ENCODE assay signal across 7 mouse cellular contexts in genomic region chr11:69754701-69755100, GRCm38 (mm10). TPM values are rescaled to one million over a fixed set of nuclear protein-coding genes. Genes with fewer than 3 reads are reported as not detected.
DNase-seq lines count a peak whose midpoint lies in the region; ATAC-seq and TF ChIP-seq lines count a peak whose summit lies in the region.

No protein-coding gene starts in this region.

- intact Hi-C loops in left cerebral cortex, adult 2 months (cut with DNase I) = loop anchor here (1.0 to 5.0 kb wide), 3 partner anchors 72 to 123 kb away; partner anchors contain the start of genes Fxr2, Senp3 and Tmem95
- intact Hi-C loops in left cerebral cortex, postnatal 14 days (cut with DNase I) = loop anchor here (5.0 kb wide), 2 partner anchors 83 to 97 kb away; partner anchors contain the start of genes Nlgn2, Sox15 and Tmem256

- no peaks in the 10 kb centered on the region for H3K9me3 ChIP-seq in forebrain, embryonic 16.5 days (ENCODE audit: control insufficient read depth, low read length)
- no peaks in the 10 kb centered on the region for H3K9me3 ChIP-seq in liver, embryonic 11.5 days (ENCODE audit: control insufficient read depth, low read length)

- DNase-seq in left cerebral cortex, adult 2 months (ENCODE audit: extremely low spot score in 1 of 2, low spot score in 2 of 2) = no peak
- no peak for DNase-seq in left cerebral cortex, postnatal 14 days (ENCODE audit: low spot score in 2 of 2)
- DNase-seq in adipocyte (ENCODE audit: low spot score) = peak; percentile 82
- DNase-seq in liver, embryonic 11.5 days (ENCODE audit: low spot score) = no peak
- DNase-seq in retina, embryonic 14.5 days (ENCODE audit: low spot score) = peak; percentile 80
- no peak for DNase-seq in testis, postnatal 14 days (ENCODE audit: low spot score)

- no peaks in the 10 kb centered on the region for H3K27me3 ChIP-seq in forebrain, embryonic 16.5 days (replicated peaks; ENCODE audit: control insufficient read depth, insufficient read depth, low read length)
- no peaks in the 10 kb centered on the region for H3K27me3 ChIP-seq in liver, embryonic 11.5 days (replicated peaks; ENCODE audit: control insufficient read depth, insufficient read depth, low read length)

- no peak for ATAC-seq in forebrain, embryonic 16.5 days
- ATAC-seq in liver, embryonic 11.5 days (replicated peaks; ENCODE audit: low FRiP score) = no peak

- no peaks in the 10 kb centered on the region for H3K36me3 ChIP-seq in forebrain, embryonic 16.5 days (ENCODE audit: control insufficient read depth, insufficient read depth)
- H3K36me3 ChIP-seq in liver, embryonic 11.5 days (ENCODE audit: control insufficient read depth, insufficient read depth, low read length) = no peaks in the 10 kb centered on the region

- 36% methylated on average over 3 of the region's 3 CpGs for WGBS in forebrain, embryonic 16.5 days
- 57% methylated on average over 3 of the region's 3 CpGs for WGBS in liver, embryonic 11.5 days

- H3K4me1 ChIP-seq in forebrain, embryonic 16.5 days (replicated peaks; ENCODE audit: control insufficient read depth, insufficient read depth, low read length) = peaks cover 39% of the 10 kb centered on the region
- peaks cover 53% of the 10 kb centered on the region for H3K4me1 ChIP-seq in liver, embryonic 11.5 days (replicated peaks; ENCODE audit: control insufficient read depth, insufficient read depth, low read length)

- H3K4me3 ChIP-seq in left cerebral cortex, adult 2 months = no peak overlapping the region
- no peak overlapping the region for H3K4me3 ChIP-seq in forebrain, embryonic 16.5 days (replicated peaks; ENCODE audit: low read length)
- 0 out of 2 replicates have a peak overlapping the region, but pooled peaks have one; percentile 10 for H3K4me3 ChIP-seq in liver, embryonic 11.5 days (ENCODE audit: low read depth, low read length)

- H3K4me2 ChIP-seq in forebrain, embryonic 16.5 days (ENCODE audit: low read length) = peak overlapping the region; percentile 32
- peak overlapping the region; percentile 55 for H3K4me2 ChIP-seq in liver, embryonic 11.5 days

- peak; percentile 76 for TF ChIP-seq CTCF in left cerebral cortex, adult 2 months (IDR thresholded peaks at IDR 0.05)

- no peak overlapping the region for H3K9ac ChIP-seq in forebrain, embryonic 16.5 days (replicated peaks; ENCODE audit: low read depth, low read length)
- no peak overlapping the region for H3K9ac ChIP-seq in liver, embryonic 11.5 days (ENCODE audit: low read depth, low read length)

- 0 out of 2 replicates have a peak overlapping the region, but pooled peaks have one; percentile 45 for H3K27ac ChIP-seq in left cerebral cortex, adult 2 months
- no peak overlapping the region for H3K27ac ChIP-seq in forebrain, embryonic 16.5 days (ENCODE audit: low read length)
- peak overlapping the region; percentile 17; the same call in 1 of the 2 replicates for H3K27ac ChIP-seq in liver, embryonic 11.5 days (ENCODE audit: low read depth, low read length)

RNA-seq across cellular contexts. Expression of gene Polr2a, which starts 3.7 kb away (rescaled TPM):
- 10 to 100 TPM; 55.1 to 56.6 TPM for total RNA-seq in left cerebral cortex, adult 2 months (2021)
- total RNA-seq in left cerebral cortex, postnatal 14 days (2021) = 10 to 100 TPM; 54.3 to 54.4 TPM
- polyA plus RNA-seq in forebrain, embryonic 16.5 days (2015; fragmentation: Nextera tagmentation; extraction: Ambion mirVana) = 16.4 and 18.1 TPM in 2 replicates
- 46.1 and 48.9 TPM in 2 replicates for polyA plus RNA-seq in liver, embryonic 11.5 days (2014; fragmentation: Nextera tagmentation; extraction: Ambion mirVana)

RNA-seq across cellular contexts. Expression of gene Slc35g3, which starts 7.1 kb away (rescaled TPM):
- not detected for total RNA-seq in left cerebral cortex, adult 2 months (2021)
- total RNA-seq in left cerebral cortex, postnatal 14 days (2021) = not detected
- 0.16 and 0.18 TPM in 2 replicates for polyA plus RNA-seq in forebrain, embryonic 16.5 days (2015; fragmentation: Nextera tagmentation; extraction: Ambion mirVana)
- polyA plus RNA-seq in liver, embryonic 11.5 days (2014; fragmentation: Nextera tagmentation; extraction: Ambion mirVana) = not detected in 2 replicates

RNA-seq across cellular contexts. Expression of gene Zbtb4, which starts 11.0 kb away (rescaled TPM):
- 100 to 1,000 TPM; 134 to 167 TPM for total RNA-seq in left cerebral cortex, adult 2 months (2021)
- total RNA-seq in left cerebral cortex, postnatal 14 days (2021) = 10 to 100 TPM; 71.1 to 86.9 TPM
- polyA plus RNA-seq in forebrain, embryonic 16.5 days (2015; fragmentation: Nextera tagmentation; extraction: Ambion mirVana) = 3.3 and 3.6 TPM in 2 replicates
- 0.90 and 1.0 TPM in 2 replicates for polyA plus RNA-seq in liver, embryonic 11.5 days (2014; fragmentation: Nextera tagmentation; extraction: Ambion mirVana)

RNA-seq across cellular contexts. Expression of gene Chrnb1, which starts 41.0 kb away (rescaled TPM):
- total RNA-seq in left cerebral cortex, adult 2 months (2021) = 1 to 10 TPM; 1.0 to 1.4 TPM
- under 1 TPM; 0.76 to 0.79 TPM for total RNA-seq in left cerebral cortex, postnatal 14 days (2021)
- 1.2 TPM in 2 replicates for polyA plus RNA-seq in forebrain, embryonic 16.5 days (2015; fragmentation: Nextera tagmentation; extraction: Ambion mirVana)
- 1.3 and 1.4 TPM in 2 replicates for polyA plus RNA-seq in liver, embryonic 11.5 days (2014; fragmentation: Nextera tagmentation; extraction: Ambion mirVana)

RNA-seq across cellular contexts. Expression of gene Fgf11, which starts 47.0 kb away (rescaled TPM):
- 10 to 100 TPM; 15.9 to 19.8 TPM for total RNA-seq in left cerebral cortex, adult 2 months (2021)
- 10 to 100 TPM; 15.4 to 20.4 TPM for total RNA-seq in left cerebral cortex, postnatal 14 days (2021)
- 5.2 and 5.9 TPM in 2 replicates for polyA plus RNA-seq in forebrain, embryonic 16.5 days (2015; fragmentation: Nextera tagmentation; extraction: Ambion mirVana)
- polyA plus RNA-seq in liver, embryonic 11.5 days (2014; fragmentation: Nextera tagmentation; extraction: Ambion mirVana) = 1.2 TPM in 2 replicates

Comparison
In these comparisons a context has a peak if more than half of its experiments do, and no peak if none do; other contexts are left out.
1. DNase-seq: peak in adipocyte (single experiment) and retina, embryonic 14.5 days (single experiment); none in left cerebral cortex, adult 2 months (0 of 2), left cerebral cortex, postnatal 14 days (0 of 2), liver, embryonic 11.5 days (single experiment) and testis, postnatal 14 days (single experiment).